Mouse (Mus musculus): ENCODE measurements at regions not wholly inside any gene's neighbourhood (a gene's known extent, or its start where the extent isn't known, plus 50 kb on each side); places are given as distances from the start of the nearest gene placed in this dataset.
A peak's percentile ranks its signal among the peaks of the same experiment; 100 is the strongest.

GRCm38 (mm10) chr8:98797445-98797844, 618.8 kb downstream of the Cdh8 start:
- Histone ChIP-seq H3K9me3 (ENCODE audit: control insufficient read depth, low read length) (no peaks in the 10 kb centered on the region), H3K36me3 (ENCODE audit: control insufficient read depth, insufficient read depth) (no peaks in the 10 kb centered on the region), H3K4me1 (replicated peaks; ENCODE audit: control insufficient read depth, insufficient read depth, low read length) (no peaks in the 10 kb centered on the region), H3K4me3 (replicated peaks; ENCODE audit: low read length) (no peak overlapping the region), H3K9ac (replicated peaks; ENCODE audit: low read depth, low read length) (no peak overlapping the region), H3K27me3 (replicated peaks; ENCODE audit: control insufficient read depth, insufficient read depth, low read length) (no peaks in the 10 kb centered on the region), H3K27ac (ENCODE audit: low read length) (no peak overlapping the region), H3K4me2 (ENCODE audit: low read length) (no peak overlapping the region)
- ATAC-seq, result peak; percentile 90
- 54% methylated on average over 2 of the region's 2 CpGs for WGBS

GRCm38 (mm10) chr8:98767036-98767435, 649.2 kb downstream of the Cdh8 start:
- H3K27ac ChIP-seq (ENCODE audit: low read length), result no peak overlapping the region
- H3K27me3 ChIP-seq (replicated peaks; ENCODE audit: control insufficient read depth, insufficient read depth, low read length), result no peaks in the 10 kb centered on the region
- ATAC-seq, result no peak
- no peak overlapping the region for H3K4me3 ChIP-seq (replicated peaks; ENCODE audit: low read length)
- no peak overlapping the region for H3K4me2 ChIP-seq (ENCODE audit: low read length)
- no peak overlapping the region for H3K9ac ChIP-seq (replicated peaks; ENCODE audit: low read depth, low read length)
- no peaks in the 10 kb centered on the region for H3K4me1 ChIP-seq (replicated peaks; ENCODE audit: control insufficient read depth, insufficient read depth, low read length)
- H3K9me3 ChIP-seq (ENCODE audit: control insufficient read depth, low read length), result no peaks in the 10 kb centered on the region
- H3K36me3 ChIP-seq (ENCODE audit: control insufficient read depth, insufficient read depth), result no peaks in the 10 kb centered on the region

GRCm38 (mm10) chr8:98756596-98756995, 659.7 kb downstream of the Cdh8 start:
- Histone ChIP-seq H3K4me3 (replicated peaks; ENCODE audit: low read length) (no peak overlapping the region), H3K9ac (replicated peaks; ENCODE audit: low read depth, low read length) (no peak overlapping the region), H3K27me3 (replicated peaks; ENCODE audit: control insufficient read depth, insufficient read depth, low read length) (no peaks in the 10 kb centered on the region), H3K27ac (ENCODE audit: low read length) (no peak overlapping the region), H3K4me1 (replicated peaks; ENCODE audit: control insufficient read depth, insufficient read depth, low read length) (no peaks in the 10 kb centered on the region), H3K4me2 (ENCODE audit: low read length) (no peak overlapping the region), H3K9me3 (ENCODE audit: control insufficient read depth, low read length) (no peaks in the 10 kb centered on the region), H3K36me3 (ENCODE audit: control insufficient read depth, insufficient read depth) (no peaks in the 10 kb centered on the region)
- ATAC-seq, result no peak

GRCm38 (mm10) chr8:98755795-98756194, 660.5 kb downstream of the Cdh8 start:
- Histone ChIP-seq H3K4me1 (replicated peaks; ENCODE audit: control insufficient read depth, insufficient read depth, low read length) (no peaks in the 10 kb centered on the region), H3K4me3 (replicated peaks; ENCODE audit: low read length) (no peak overlapping the region), H3K36me3 (ENCODE audit: control insufficient read depth, insufficient read depth) (no peaks in the 10 kb centered on the region), H3K9ac (replicated peaks; ENCODE audit: low read depth, low read length) (no peak overlapping the region), H3K9me3 (ENCODE audit: control insufficient read depth, low read length) (no peaks in the 10 kb centered on the region), H3K27me3 (replicated peaks; ENCODE audit: control insufficient read depth, insufficient read depth, low read length) (no peaks in the 10 kb centered on the region), H3K4me2 (ENCODE audit: low read length) (no peak overlapping the region), H3K27ac (ENCODE audit: low read length) (no peak overlapping the region)
- 69% methylated on average over 2 of the region's 2 CpGs for WGBS
- no peak for ATAC-seq

GRCm38 (mm10) chr8:98752367-98752766, 663.9 kb downstream of the Cdh8 start:
- Histone ChIP-seq H3K9ac (replicated peaks; ENCODE audit: low read depth, low read length) (no peak overlapping the region), H3K9me3 (ENCODE audit: control insufficient read depth, low read length) (no peaks in the 10 kb centered on the region), H3K4me1 (replicated peaks; ENCODE audit: control insufficient read depth, insufficient read depth, low read length) (no peaks in the 10 kb centered on the region), H3K27me3 (replicated peaks; ENCODE audit: control insufficient read depth, insufficient read depth, low read length) (no peaks in the 10 kb centered on the region), H3K4me2 (ENCODE audit: low read length) (no peak overlapping the region), H3K36me3 (ENCODE audit: control insufficient read depth, insufficient read depth) (no peaks in the 10 kb centered on the region), H3K27ac (ENCODE audit: low read length) (no peak overlapping the region), H3K4me3 (replicated peaks; ENCODE audit: low read length) (no peak overlapping the region)
- WGBS, result 31% methylated on average over 6 of the region's 6 CpGs
- ATAC-seq, result no peak

GRCm38 (mm10) chr8:98707753-98708152, 708.5 kb downstream of the Cdh8 start:
- H3K4me2 ChIP-seq (ENCODE audit: low read length), result no peak overlapping the region
- H3K36me3 ChIP-seq (ENCODE audit: control insufficient read depth, insufficient read depth), result no peaks in the 10 kb centered on the region
- no peaks in the 10 kb centered on the region for H3K4me1 ChIP-seq (replicated peaks; ENCODE audit: control insufficient read depth, insufficient read depth, low read length)
- 97% methylated on average over 1 of the region's 1 CpGs for WGBS
- no peak for ATAC-seq
- no peaks in the 10 kb centered on the region for H3K9me3 ChIP-seq (ENCODE audit: control insufficient read depth, low read length)
- no peak overlapping the region for H3K9ac ChIP-seq (replicated peaks; ENCODE audit: low read depth, low read length)
- H3K4me3 ChIP-seq (replicated peaks; ENCODE audit: low read length), result no peak overlapping the region
- no peak overlapping the region for H3K27ac ChIP-seq (ENCODE audit: low read length)
- no peaks in the 10 kb centered on the region for H3K27me3 ChIP-seq (replicated peaks; ENCODE audit: control insufficient read depth, insufficient read depth, low read length)

GRCm38 (mm10) chr8:98706122-98706521, 710.1 kb downstream of the Cdh8 start:
- H3K4me2 ChIP-seq (ENCODE audit: low read length), result no peak overlapping the region
- no peak overlapping the region for H3K9ac ChIP-seq (replicated peaks; ENCODE audit: low read depth, low read length)
- H3K36me3 ChIP-seq (ENCODE audit: control insufficient read depth, insufficient read depth), result no peaks in the 10 kb centered on the region
- no peak for ATAC-seq
- no peaks in the 10 kb centered on the region for H3K4me1 ChIP-seq (replicated peaks; ENCODE audit: control insufficient read depth, insufficient read depth, low read length)
- no peak overlapping the region for H3K27ac ChIP-seq (ENCODE audit: low read length)
- no peak overlapping the region for H3K4me3 ChIP-seq (replicated peaks; ENCODE audit: low read length)
- 5% methylated on average over 4 of the region's 4 CpGs for WGBS
- H3K27me3 ChIP-seq (replicated peaks; ENCODE audit: control insufficient read depth, insufficient read depth, low read length), result no peaks in the 10 kb centered on the region
- H3K9me3 ChIP-seq (ENCODE audit: control insufficient read depth, low read length), result no peaks in the 10 kb centered on the region

- H3K9ac ChIP-seq (replicated peaks; ENCODE audit: low read depth, low read length), result no peak overlapping the region
- no peak overlapping the region for H3K27ac ChIP-seq (ENCODE audit: low read length)
- no peaks in the 10 kb centered on the region for H3K27me3 ChIP-seq (replicated peaks; ENCODE audit: control insufficient read depth, insufficient read depth, low read length)
- no peaks in the 10 kb centered on the region for H3K36me3 ChIP-seq (ENCODE audit: control insufficient read depth, insufficient read depth)
- WGBS, result 83% methylated on average over 9 of the region's 9 CpGs
- H3K9me3 ChIP-seq (ENCODE audit: control insufficient read depth, low read length), result no peaks in the 10 kb centered on the region
- H3K4me3 ChIP-seq (replicated peaks; ENCODE audit: low read length), result no peak overlapping the region
- ATAC-seq, result no peak
- H3K4me1 ChIP-seq (replicated peaks; ENCODE audit: control insufficient read depth, insufficient read depth, low read length), result no peaks in the 10 kb centered on the region
- no peak overlapping the region for H3K4me2 ChIP-seq (ENCODE audit: low read length)
Measured at GRCm38 (mm10) chr8:98685195-98685594, 731.1 kb downstream of the Cdh8 start.

GRCm38 (mm10) chr8:98684531-98684930, 731.7 kb downstream of the Cdh8 start:
- no peaks in the 10 kb centered on the region for H3K27me3 ChIP-seq (replicated peaks; ENCODE audit: control insufficient read depth, insufficient read depth, low read length)
- H3K9me3 ChIP-seq (ENCODE audit: control insufficient read depth, low read length), result no peaks in the 10 kb centered on the region
- H3K4me2 ChIP-seq (ENCODE audit: low read length), result no peak overlapping the region
- WGBS, result 80% methylated on average over 6 of the region's 6 CpGs
- H3K9ac ChIP-seq (replicated peaks; ENCODE audit: low read depth, low read length), result no peak overlapping the region
- no peaks in the 10 kb centered on the region for H3K4me1 ChIP-seq (replicated peaks; ENCODE audit: control insufficient read depth, insufficient read depth, low read length)
- H3K36me3 ChIP-seq (ENCODE audit: control insufficient read depth, insufficient read depth), result no peaks in the 10 kb centered on the region
- H3K27ac ChIP-seq (ENCODE audit: low read length), result no peak overlapping the region
- ATAC-seq, result no peak
- H3K4me3 ChIP-seq (replicated peaks; ENCODE audit: low read length), result no peak overlapping the region

- WGBS, result 99% methylated on average over 2 of the region's 2 CpGs
- no peak overlapping the region for H3K27ac ChIP-seq (ENCODE audit: low read length)
- no peaks in the 10 kb centered on the region for H3K36me3 ChIP-seq (ENCODE audit: control insufficient read depth, insufficient read depth)
- H3K4me3 ChIP-seq (replicated peaks; ENCODE audit: low read length), result no peak overlapping the region
- no peaks in the 10 kb centered on the region for H3K27me3 ChIP-seq (replicated peaks; ENCODE audit: control insufficient read depth, insufficient read depth, low read length)
- no peaks in the 10 kb centered on the region for H3K9me3 ChIP-seq (ENCODE audit: control insufficient read depth, low read length)
- no peaks in the 10 kb centered on the region for H3K4me1 ChIP-seq (replicated peaks; ENCODE audit: control insufficient read depth, insufficient read depth, low read length)
- H3K9ac ChIP-seq (replicated peaks; ENCODE audit: low read depth, low read length), result no peak overlapping the region
- no peak overlapping the region for H3K4me2 ChIP-seq (ENCODE audit: low read length)
- no peak for ATAC-seq
Measured at GRCm38 (mm10) chr8:98680065-98680464, 736.2 kb downstream of the Cdh8 start.
